ENCODE assay signal across 8 mouse cellular contexts in genomic region chr8:124752325-124752862, GRCm38 (mm10). TPM values are rescaled to one million over a fixed set of nuclear protein-coding genes. Genes with fewer than 3 reads are reported as not detected.
DNase-seq lines count a peak whose midpoint lies in the region; ATAC-seq and TF ChIP-seq lines count a peak whose summit lies in the region.

No protein-coding gene starts in this region.

- no peak for TF ChIP-seq CTCF in liver, postnatal 0 days (IDR thresholded peaks at IDR 0.05; ENCODE audit: low read depth)

- DNase-seq in liver, embryonic 11.5 days (ENCODE audit: low spot score), result no peak
- no peak for DNase-seq in liver, postnatal 0 days
- DNase-seq in ES-E14 (ENCODE audit: low read depth, low spot score), result no peak
- no peak for DNase-seq in liver, embryonic 13.5 days
- no peak for DNase-seq in adrenal gland, postnatal 10 days
- DNase-seq in adrenal gland, adult 8-10 months, result no peak
- no peak for DNase-seq in gastrocnemius, postnatal 10 days

- 37% methylated on average over 21 of the region's 21 CpGs for WGBS in liver, embryonic 11.5 days
- WGBS in liver, postnatal 0 days (ENCODE audit: insufficient replicate concordance), result 36% methylated on average over 21 of the region's 21 CpGs
- 28% methylated on average over 21 of the region's 21 CpGs for WGBS in forebrain, embryonic 13.5 days
- WGBS in liver, embryonic 13.5 days (ENCODE audit: insufficient replicate concordance), result 38% methylated on average over 21 of the region's 21 CpGs

- no peak for TF ChIP-seq EP300 in liver, postnatal 0 days (IDR thresholded peaks at IDR 0.05; ENCODE audit: low read depth)

- no peak overlapping the region for H3K9ac ChIP-seq in liver, embryonic 11.5 days (ENCODE audit: low read depth, low read length)
- H3K9ac ChIP-seq in liver, postnatal 0 days (replicated peaks), result no peak overlapping the region
- no peak overlapping the region for H3K9ac ChIP-seq in ES-E14 (ENCODE audit: insufficient read depth, low read depth, low read length, poor library complexity, severe bottlenecking)
- H3K9ac ChIP-seq in forebrain, embryonic 13.5 days, result no peak overlapping the region
- no peak overlapping the region for H3K9ac ChIP-seq in liver, embryonic 13.5 days

- no peaks in the 10 kb centered on the region for H3K9me3 ChIP-seq in liver, embryonic 11.5 days (ENCODE audit: control insufficient read depth, low read length)
- no peaks in the 10 kb centered on the region for H3K9me3 ChIP-seq in liver, postnatal 0 days (ENCODE audit: low read length)
- no peaks in the 10 kb centered on the region for H3K9me3 ChIP-seq in ES-E14 (ENCODE audit: control insufficient read depth, insufficient read depth, low read depth, low read length)
- H3K9me3 ChIP-seq in forebrain, embryonic 13.5 days (replicated peaks), result no peaks in the 10 kb centered on the region
- H3K9me3 ChIP-seq in liver, embryonic 13.5 days (replicated peaks), result no peaks in the 10 kb centered on the region

- 0 out of 2 replicates have a peak, but pooled peaks have one; percentile 1 for ATAC-seq in liver, embryonic 11.5 days (replicated peaks; ENCODE audit: low FRiP score)
- ATAC-seq in liver, postnatal 0 days, result no peak
- ATAC-seq in forebrain, embryonic 13.5 days, result no peak
- ATAC-seq in liver, embryonic 13.5 days (ENCODE audit: low read depth), result no peak

- H3K36me3 ChIP-seq in liver, embryonic 11.5 days (ENCODE audit: control insufficient read depth, insufficient read depth, low read length), result no peaks in the 10 kb centered on the region
- H3K36me3 ChIP-seq in liver, postnatal 0 days (replicated peaks; ENCODE audit: insufficient read depth, low read length), result no peaks in the 10 kb centered on the region
- H3K36me3 ChIP-seq in ES-E14 (ENCODE audit: control insufficient read depth, insufficient read depth, low read length, poor library complexity, severe bottlenecking), result no peaks in the 10 kb centered on the region
- H3K36me3 ChIP-seq in forebrain, embryonic 13.5 days (ENCODE audit: poor library complexity, severe bottlenecking), result no peaks in the 10 kb centered on the region
- no peaks in the 10 kb centered on the region for H3K36me3 ChIP-seq in liver, embryonic 13.5 days

- no peak overlapping the region for H3K27ac ChIP-seq in liver, embryonic 11.5 days (ENCODE audit: low read depth, low read length)
- H3K27ac ChIP-seq in liver, postnatal 0 days (ENCODE audit: low read depth), result no peak overlapping the region
- no peak overlapping the region for H3K27ac ChIP-seq in ES-E14 (ENCODE audit: insufficient read depth, low read depth, low read length, poor library complexity, severe bottlenecking)
- no peak overlapping the region for H3K27ac ChIP-seq in forebrain, embryonic 13.5 days
- H3K27ac ChIP-seq in liver, embryonic 13.5 days, result no peak overlapping the region

- peak overlapping the region; percentile 79 for H3K4me2 ChIP-seq in liver, embryonic 11.5 days
- no peak overlapping the region; the same call in 1 of the 2 replicates for H3K4me2 ChIP-seq in liver, postnatal 0 days (ENCODE audit: low read depth, low read length)
- H3K4me2 ChIP-seq in forebrain, embryonic 13.5 days, result peak overlapping the region; percentile 75; the same call in 1 of the 2 replicates
- H3K4me2 ChIP-seq in liver, embryonic 13.5 days, result peak overlapping the region; percentile 76

- in situ Hi-C loops in ES-E14 (cut with MboI; ENCODE audit: low sequenced_read_pairs in 2 of 2, unreplicated experiment in 2 of 2), result no loop called here

- H3K4me1 ChIP-seq in liver, embryonic 11.5 days (replicated peaks; ENCODE audit: control insufficient read depth, insufficient read depth, low read length), result peaks cover 10% of the 10 kb centered on the region
- peaks cover 16% of the 10 kb centered on the region for H3K4me1 ChIP-seq in liver, postnatal 0 days (ENCODE audit: insufficient read depth)
- H3K4me1 ChIP-seq in ES-E14 (ENCODE audit: control insufficient read depth in 2 of 2, insufficient read depth in 2 of 2, low read length in 2 of 2, poor library complexity in 1 of 2), result peaks cover 3 to 15% of the 10 kb centered on the region in 2 experiments; a peak in 2 of 4 replicates
- peaks cover 11% of the 10 kb centered on the region for H3K4me1 ChIP-seq in forebrain, embryonic 13.5 days
- H3K4me1 ChIP-seq in liver, embryonic 13.5 days (replicated peaks), result peaks cover 52% of the 10 kb centered on the region

- no peak overlapping the region for H3K4me3 ChIP-seq in liver, embryonic 11.5 days (ENCODE audit: low read depth, low read length)
- no peak overlapping the region for H3K4me3 ChIP-seq in liver, postnatal 0 days (ENCODE audit: low read depth, low read length)
- H3K4me3 ChIP-seq in ES-E14 (ENCODE audit: insufficient read depth in 1 of 2, low read depth in 1 of 2, low read length in 2 of 2, poor library complexity in 1 of 2, severe bottlenecking in 1 of 2), result peak overlapping the region; percentile 30 to 89; a peak in 2 of 4 replicates
- H3K4me3 ChIP-seq in forebrain, embryonic 13.5 days, result peak overlapping the region; percentile 49; the same call in 1 of the 2 replicates
- no peak overlapping the region for H3K4me3 ChIP-seq in liver, embryonic 13.5 days (replicated peaks)

- peaks cover 52% of the 10 kb centered on the region for H3K27me3 ChIP-seq in liver, embryonic 11.5 days (replicated peaks; ENCODE audit: control insufficient read depth, insufficient read depth, low read length)
- H3K27me3 ChIP-seq in liver, postnatal 0 days (ENCODE audit: insufficient read depth, low read length), result peaks cover 29% of the 10 kb centered on the region
- peaks cover 69% of the 10 kb centered on the region for H3K27me3 ChIP-seq in forebrain, embryonic 13.5 days
- H3K27me3 ChIP-seq in liver, embryonic 13.5 days, result peaks cover 68% of the 10 kb centered on the region

TF ChIP-seq in ES-E14, 5 proteins besides CTCF, POLR2A, EP300 and RAD21:
- TF ChIP-seq CHD2 (IDR thresholded peaks at IDR 0.05; ENCODE audit: low read depth, low read length), result no peak
- no peak for TF ChIP-seq ZNF384 (IDR thresholded peaks at IDR 0.05; ENCODE audit: low read depth, low read length)
- no peak for TF ChIP-seq ZC3H11A (IDR thresholded peaks at IDR 0.05; ENCODE audit: borderline replicate concordance, low read depth, low read length)
- no peak for TF ChIP-seq HCFC1 (IDR thresholded peaks at IDR 0.05; ENCODE audit: borderline replicate concordance, insufficient read depth, low read length)
- TF ChIP-seq MAFK (IDR thresholded peaks at IDR 0.05; ENCODE audit: insufficient read depth, low read depth, low read length), result no peak

RNA-seq across cellular contexts. Expression of gene Fam89a, which starts 0.8 kb away (rescaled TPM):
- polyA plus RNA-seq in liver, embryonic 11.5 days (2014; fragmentation: Nextera tagmentation; extraction: Ambion mirVana), result 3.6 and 3.8 TPM in 2 replicates
- 3.7 and 5.6 TPM in 2 replicates for polyA plus RNA-seq in liver, postnatal 0 days (2015; fragmentation: Nextera tagmentation; extraction: Ambion mirVana)
- total RNA-seq in ES-E14 (2012; rRNA removed), result 1.6 and 2.9 TPM in 2 replicates
- 0.34 and 0.36 TPM in 2 replicates for polyA plus RNA-seq in forebrain, embryonic 13.5 days (2015; fragmentation: Nextera tagmentation; extraction: Ambion mirVana)
- 2.6 and 2.9 TPM in 2 replicates for polyA plus RNA-seq in liver, embryonic 13.5 days (2015; fragmentation: Nextera tagmentation; extraction: Ambion mirVana)
- 1 to 10 TPM; 3.7 to 3.9 TPM for total RNA-seq in adrenal gland, postnatal 10 days (2021)
- under 1 TPM in 3 of 4 experiments, not detected in 1; 0.42 to 0.73 (median 0.49) TPM for total RNA-seq in adrenal gland, adult 8-10 months (2022)
- under 1 TPM; 0.70 to 0.94 TPM for total RNA-seq in gastrocnemius, postnatal 10 days (2021)

RNA-seq across cellular contexts. Expression of gene Arv1, which starts 30.5 kb away (rescaled TPM):
- 17.9 and 23.3 TPM in 2 replicates for polyA plus RNA-seq in liver, embryonic 11.5 days (2014; fragmentation: Nextera tagmentation; extraction: Ambion mirVana)
- 4.5 and 5.2 TPM in 2 replicates for polyA plus RNA-seq in liver, postnatal 0 days (2015; fragmentation: Nextera tagmentation; extraction: Ambion mirVana)
- total RNA-seq in ES-E14 (2012; rRNA removed), result 25.1 and 28.3 TPM in 2 replicates
- 29.9 and 36.0 TPM in 2 replicates for polyA plus RNA-seq in forebrain, embryonic 13.5 days (2015; fragmentation: Nextera tagmentation; extraction: Ambion mirVana)
- polyA plus RNA-seq in liver, embryonic 13.5 days (2015; fragmentation: Nextera tagmentation; extraction: Ambion mirVana), result 8.0 and 8.3 TPM in 2 replicates
- 10 to 100 TPM in 1 of 2 experiments, 1 to 10 TPM in 1; 8.4 to 13.4 TPM for total RNA-seq in adrenal gland, postnatal 10 days (2021)
- total RNA-seq in adrenal gland, adult 8-10 months (2022), result 10 to 100 TPM in 3 of 4 experiments, 1 to 10 TPM in 1; 6.4 to 15.9 (median 13.3) TPM
- total RNA-seq in gastrocnemius, postnatal 10 days (2021), result 1 to 10 TPM; 3.9 to 5.1 TPM

RNA-seq across cellular contexts. Expression of gene Ttc13, which starts 30.6 kb away (rescaled TPM):
- polyA plus RNA-seq in liver, embryonic 11.5 days (2014; fragmentation: Nextera tagmentation; extraction: Ambion mirVana), result 49.8 and 51.9 TPM in 2 replicates
- polyA plus RNA-seq in liver, postnatal 0 days (2015; fragmentation: Nextera tagmentation; extraction: Ambion mirVana), result 11.5 and 14.0 TPM in 2 replicates
- total RNA-seq in ES-E14 (2012; rRNA removed), result 74.8 and 108 TPM in 2 replicates
- 48.4 and 54.8 TPM in 2 replicates for polyA plus RNA-seq in forebrain, embryonic 13.5 days (2015; fragmentation: Nextera tagmentation; extraction: Ambion mirVana)
- polyA plus RNA-seq in liver, embryonic 13.5 days (2015; fragmentation: Nextera tagmentation; extraction: Ambion mirVana), result 20.6 and 23.7 TPM in 2 replicates
- total RNA-seq in adrenal gland, postnatal 10 days (2021), result 10 to 100 TPM; 41.8 to 47.1 TPM
- total RNA-seq in adrenal gland, adult 8-10 months (2022), result 10 to 100 TPM; 39.3 to 45.5 (median 42.7) TPM
- total RNA-seq in gastrocnemius, postnatal 10 days (2021), result 10 to 100 TPM; 21.4 to 28.4 TPM

RNA-seq across cellular contexts. Expression of gene Trim67, which starts 40.5 kb away (rescaled TPM):
- 0.05 TPM in 1 of 2 replicates, not detected in the other for polyA plus RNA-seq in liver, embryonic 11.5 days (2014; fragmentation: Nextera tagmentation; extraction: Ambion mirVana)
- polyA plus RNA-seq in liver, postnatal 0 days (2015; fragmentation: Nextera tagmentation; extraction: Ambion mirVana), result 0.05 and 0.06 TPM in 2 replicates
- total RNA-seq in ES-E14 (2012; rRNA removed), result 0.40 and 0.48 TPM in 2 replicates
- 9.4 and 9.8 TPM in 2 replicates for polyA plus RNA-seq in forebrain, embryonic 13.5 days (2015; fragmentation: Nextera tagmentation; extraction: Ambion mirVana)
- 0.03 TPM in 1 of 2 replicates, not detected in the other for polyA plus RNA-seq in liver, embryonic 13.5 days (2015; fragmentation: Nextera tagmentation; extraction: Ambion mirVana)
- 1 to 10 TPM; 2.9 to 6.5 TPM for total RNA-seq in adrenal gland, postnatal 10 days (2021)
- total RNA-seq in adrenal gland, adult 8-10 months (2022), result 1 to 10 TPM in 3 of 4 experiments, under 1 TPM in 1; 0.99 to 2.9 (median 1.3) TPM
- total RNA-seq in gastrocnemius, postnatal 10 days (2021), result under 1 TPM; 0.18 to 0.23 TPM

Comparison
In these comparisons a context has a peak if more than half of its experiments do, and no peak if none do; other contexts are left out.
1. H3K4me3 ChIP-seq: peak in ES-E14 (2 of 2) and forebrain, embryonic 13.5 days (single experiment); none in liver, embryonic 11.5 days (single experiment), liver, postnatal 0 days (single experiment) and liver, embryonic 13.5 days (single experiment).